Mouse (Mus musculus) cerebellum, adult 9-11 months (tissue): ENCODE measurements around the gene Arhgef7.

ENCODE experiments used
- DNase-seq: peaks from one replicate; pipeline ENCODE4 v3.0.0; 2022

Arhgef7 gene

DNA sequence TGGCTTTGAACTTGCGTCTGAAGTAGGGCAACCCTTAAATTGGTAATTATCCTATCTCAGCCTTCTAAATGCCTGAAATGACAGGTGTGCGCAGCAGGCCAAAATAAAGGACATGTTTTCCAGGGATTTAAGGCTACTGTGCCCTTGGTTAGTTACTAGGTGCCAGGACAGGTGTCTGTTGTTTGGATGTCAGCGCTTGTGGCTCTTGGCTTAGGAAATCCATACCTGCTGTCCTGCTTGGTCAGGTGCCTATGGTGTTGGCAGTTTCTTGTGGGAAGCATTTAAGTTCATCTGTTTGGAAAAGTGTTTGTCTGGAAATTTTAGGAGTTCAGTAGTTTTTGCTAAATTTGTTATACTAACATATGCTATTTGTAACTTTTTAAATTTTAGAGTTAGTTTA lies 71.6 kb downstream of the Arhgef7 start:
- peak; percentile 57 for DNase-seq

- no peak for DNase-seq
Measured at GRCm38 (mm10) chr8:11800481-11800880, 73.0 kb downstream of the Arhgef7 start.

DNA sequence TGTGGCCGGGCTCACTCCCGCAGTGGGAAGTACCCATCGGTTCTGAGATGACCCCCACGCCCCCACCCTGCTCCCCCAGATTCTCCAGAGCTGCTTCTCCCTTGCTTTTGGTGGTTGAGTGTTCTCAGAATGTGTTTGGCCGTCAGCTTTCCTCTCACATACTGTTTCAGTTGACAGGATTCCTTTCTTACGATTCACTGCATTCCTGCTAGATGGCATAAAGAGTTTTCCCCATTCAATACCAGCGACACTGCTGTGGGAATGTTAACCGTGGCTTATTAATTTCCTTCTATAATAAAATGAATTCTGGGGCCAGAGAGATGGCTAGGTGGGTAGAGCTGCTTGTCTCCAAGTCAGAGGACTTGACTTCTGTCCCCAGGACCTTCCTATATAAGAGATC lies 74.0 kb downstream of the Arhgef7 start:
- no peak for DNase-seq

DNA sequence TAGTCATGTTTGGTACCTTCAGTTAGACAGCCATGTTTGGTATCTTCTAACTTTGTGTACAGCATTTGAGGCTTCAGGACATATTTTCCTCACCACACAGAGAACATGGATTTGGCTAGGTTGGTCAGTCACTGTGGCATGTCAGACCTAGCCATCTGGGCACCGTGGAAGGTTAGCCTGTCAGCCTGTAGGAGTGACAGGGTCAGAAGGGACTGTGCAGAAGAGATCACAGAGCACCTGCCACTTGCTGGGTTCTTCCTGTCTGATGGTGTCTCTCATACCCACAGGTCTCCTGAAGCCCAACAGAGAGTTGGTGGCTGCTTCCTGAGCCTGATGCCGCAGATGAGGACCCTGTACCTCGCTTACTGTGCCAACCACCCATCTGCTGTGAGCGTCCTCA lies 77.4 kb downstream of the Arhgef7 start:
- DNase-seq, result no peak

GRCm38 (mm10) chr8:11806252-11806651 lies 78.7 kb downstream of the Arhgef7 start:
- DNase-seq, result no peak

DNA sequence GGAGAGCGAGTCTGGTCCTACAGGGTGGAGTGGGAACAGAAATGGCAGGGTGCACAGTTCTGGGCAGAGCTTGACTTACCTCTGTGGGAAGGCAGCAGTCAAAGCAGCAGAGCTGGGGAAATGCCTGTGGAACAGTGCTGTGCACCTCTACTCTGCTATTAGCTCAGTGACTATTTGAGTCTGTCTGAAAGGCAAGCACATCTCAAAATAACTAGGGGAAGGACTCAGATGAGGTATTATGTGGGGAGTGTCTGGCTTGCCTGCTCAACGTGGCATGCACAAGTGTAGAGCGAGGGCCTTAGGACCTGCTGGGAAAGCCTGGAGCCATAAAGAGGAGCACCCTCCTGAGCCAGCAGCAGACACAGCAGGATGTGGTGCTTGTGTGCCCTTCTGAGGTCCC lies 79.8 kb downstream of the Arhgef7 start:
- no peak for DNase-seq

- DNase-seq, result no peak
Measured at GRCm38 (mm10) chr8:11808047-11808446, 80.5 kb downstream of the Arhgef7 start.

DNA sequence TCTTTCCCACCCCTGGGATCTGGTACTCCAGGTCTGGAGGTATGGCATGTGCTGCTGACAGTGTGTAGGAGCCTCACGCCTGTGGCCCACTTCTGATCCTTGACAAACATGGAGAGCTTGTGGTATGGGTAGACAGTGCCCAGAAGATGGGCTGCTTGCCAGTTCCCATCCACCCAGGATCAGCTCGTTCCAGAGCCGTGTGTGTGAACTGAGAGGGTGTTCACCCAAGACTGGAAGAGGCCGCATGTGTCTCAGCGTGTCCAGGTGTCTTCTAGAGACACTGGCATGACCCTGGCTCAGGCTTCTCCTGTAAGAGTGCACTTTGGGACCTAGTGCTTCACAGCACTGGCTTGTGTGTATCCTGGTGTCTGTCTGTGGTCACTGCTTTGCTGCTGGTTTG lies 82.9 kb downstream of the Arhgef7 start:
- DNase-seq, result peak; percentile 64

GRCm38 (mm10) chr8:11813801-11814200 lies 86.3 kb downstream of the Arhgef7 start:
- DNase-seq, result no peak

GRCm38 (mm10) chr8:11815206-11815605 lies 87.7 kb downstream of the Arhgef7 start:
- no peak for DNase-seq

- DNase-seq, result no peak
Measured at GRCm38 (mm10) chr8:11820136-11820535, 92.6 kb downstream of the Arhgef7 start.

DNA sequence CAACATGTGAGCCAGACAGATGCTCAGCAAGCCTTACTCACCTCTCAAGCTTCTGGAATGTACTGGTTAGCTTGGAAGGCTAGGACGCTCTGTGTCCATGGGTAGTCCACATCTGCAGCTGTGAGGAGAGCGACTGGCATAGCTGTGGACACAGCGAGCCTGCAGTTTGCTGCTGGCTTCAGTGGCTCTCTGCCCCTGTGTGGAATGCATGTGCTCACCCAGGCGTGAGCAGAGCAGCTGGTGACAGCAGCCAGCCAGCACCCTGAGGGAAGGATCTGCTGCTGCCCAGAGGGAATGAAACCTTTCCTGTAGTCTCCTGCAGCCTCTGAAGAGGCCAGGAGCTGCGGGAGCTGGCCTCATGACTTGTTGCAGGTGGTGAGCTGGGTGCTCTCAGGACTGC lies 93.0 kb downstream of the Arhgef7 start:
- no peak for DNase-seq

- no peak for DNase-seq
Measured at GRCm38 (mm10) chr8:11821451-11822206, 94.1 kb downstream of the Arhgef7 start.

- no peak for DNase-seq
Measured at GRCm38 (mm10) chr8:11822550-11823060, 95.1 kb downstream of the Arhgef7 start.

DNA sequence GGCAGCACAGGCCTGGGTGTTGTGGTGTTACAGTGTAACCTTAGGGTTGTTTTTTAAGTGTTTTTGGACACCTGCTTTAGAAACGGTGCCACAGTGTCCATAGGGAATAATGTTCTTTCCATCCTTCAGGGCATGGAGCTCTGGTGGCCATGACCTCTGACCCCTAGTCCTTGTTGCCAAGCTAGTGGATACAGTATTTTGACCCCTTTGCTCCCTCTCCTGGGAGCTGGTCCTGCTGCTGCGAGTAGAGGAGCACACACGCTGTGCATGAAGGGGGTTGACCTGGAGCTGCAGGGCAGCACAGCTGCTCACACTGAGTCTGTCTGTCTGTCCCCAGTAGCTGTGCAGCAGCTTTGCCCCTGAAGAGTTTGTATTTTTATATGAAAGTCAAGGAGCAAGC lies 98.2 kb downstream of the Arhgef7 start:
- DNase-seq, result no peak

DNA sequence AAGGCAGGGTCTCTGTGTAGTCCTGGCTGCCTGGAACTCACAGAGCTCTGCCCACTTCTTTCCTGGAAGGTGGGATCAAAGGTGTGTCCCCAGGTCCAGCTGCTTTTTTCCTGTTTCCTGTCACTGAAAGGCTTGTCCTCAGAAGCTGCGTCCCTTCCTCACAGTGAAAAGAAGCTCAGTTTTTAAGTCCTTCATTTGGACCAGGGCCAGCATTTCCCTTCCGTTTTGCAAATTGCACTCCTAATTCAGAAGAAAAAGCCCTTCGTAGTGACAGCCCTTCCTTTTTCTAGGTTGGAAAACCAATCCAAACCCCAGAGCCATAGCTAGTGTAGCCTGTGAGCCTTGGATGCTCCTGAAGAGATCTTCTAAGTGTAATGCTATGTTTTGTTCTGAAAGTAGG lies 99.8 kb downstream of the Arhgef7 start:
- no peak for DNase-seq

DNA sequence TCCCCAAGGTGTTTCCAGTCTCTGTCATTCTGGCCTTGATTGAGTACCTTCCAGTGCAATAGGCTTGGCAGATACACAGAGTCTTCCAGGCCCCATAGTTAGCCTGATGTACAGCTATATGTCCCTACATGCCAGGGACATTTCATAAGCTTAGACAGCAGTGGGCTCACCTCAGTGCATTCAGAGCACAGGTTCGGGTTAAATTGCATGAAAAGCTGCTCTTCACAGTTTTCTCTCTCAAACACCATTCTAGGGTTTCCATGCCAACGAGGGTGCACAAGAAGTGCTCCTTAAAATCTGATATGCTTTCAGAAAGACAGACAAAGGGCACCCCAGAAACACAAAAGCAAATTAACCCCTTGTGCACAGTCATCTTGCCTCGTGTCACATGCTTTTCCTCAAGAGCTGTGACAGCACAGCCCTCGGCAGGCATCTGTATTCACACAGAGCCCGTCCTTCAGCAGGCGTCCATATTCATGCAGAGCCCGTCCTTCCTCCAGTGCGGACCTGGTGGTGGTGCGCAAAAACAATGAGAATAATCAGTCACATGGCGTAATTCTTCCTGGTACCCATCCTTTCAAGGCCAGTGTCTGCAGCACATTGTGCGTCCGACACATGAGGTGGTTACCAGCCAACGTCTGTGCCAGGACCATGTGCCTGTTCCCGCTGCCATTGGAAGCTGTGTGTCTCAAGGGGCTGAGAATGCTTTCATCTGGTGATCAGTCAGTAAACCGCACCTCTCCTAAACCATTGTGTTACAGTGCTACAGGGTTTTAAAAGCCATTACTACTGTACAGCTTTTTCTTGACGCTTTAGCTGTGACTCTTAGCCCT lies 102.9 kb downstream of the Arhgef7 start:
- no peak for DNase-seq

DNA sequence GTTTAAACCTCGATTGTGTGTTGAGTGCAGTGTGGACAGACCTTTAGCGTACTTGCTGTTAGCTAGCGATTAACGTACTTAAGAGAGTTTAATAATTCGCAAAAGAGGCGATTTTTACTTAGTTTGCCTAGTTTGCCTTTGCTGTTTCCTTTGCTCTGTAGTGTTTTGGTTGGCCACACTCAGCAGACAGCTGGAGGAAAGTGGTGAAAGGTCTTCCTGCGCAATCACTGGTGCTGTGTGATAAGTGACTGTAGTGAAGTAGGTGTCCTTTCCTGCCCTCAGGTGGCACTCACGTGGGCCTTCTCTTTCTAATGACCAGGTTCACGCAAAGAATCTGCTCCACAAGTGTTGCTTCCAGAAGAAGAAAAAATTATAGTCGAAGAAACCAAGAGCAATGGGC lies 103.7 kb downstream of the Arhgef7 start:
- DNase-seq, result no peak

GRCm38 (mm10) chr8:11831939-11832338 lies 104.4 kb downstream of the Arhgef7 start:
- DNase-seq, result no peak

GRCm38 (mm10) chr8:11833157-11833556 lies 105.6 kb downstream of the Arhgef7 start:
- DNase-seq, result no peak

DNA sequence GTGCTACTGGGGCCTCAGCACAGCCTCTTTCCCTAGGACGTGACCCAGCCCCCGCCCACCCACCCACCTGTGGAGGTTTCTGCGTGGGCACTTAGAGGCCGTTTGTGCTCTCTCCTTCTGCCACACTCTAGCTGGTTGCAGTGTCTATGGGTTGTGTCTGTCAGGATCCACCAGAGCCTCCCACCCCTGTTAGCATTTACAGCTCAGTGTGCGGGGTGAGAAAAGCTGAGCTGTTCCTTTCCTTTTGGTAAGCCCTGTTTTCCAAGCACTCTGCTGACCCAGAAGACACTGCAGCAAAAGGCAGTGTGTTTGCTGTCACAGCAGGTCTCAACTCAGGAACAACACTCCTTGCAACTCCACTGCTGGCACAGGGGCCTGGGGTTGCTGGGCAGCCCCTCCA lies 106.7 kb downstream of the Arhgef7 start:
- no peak for DNase-seq

DNA sequence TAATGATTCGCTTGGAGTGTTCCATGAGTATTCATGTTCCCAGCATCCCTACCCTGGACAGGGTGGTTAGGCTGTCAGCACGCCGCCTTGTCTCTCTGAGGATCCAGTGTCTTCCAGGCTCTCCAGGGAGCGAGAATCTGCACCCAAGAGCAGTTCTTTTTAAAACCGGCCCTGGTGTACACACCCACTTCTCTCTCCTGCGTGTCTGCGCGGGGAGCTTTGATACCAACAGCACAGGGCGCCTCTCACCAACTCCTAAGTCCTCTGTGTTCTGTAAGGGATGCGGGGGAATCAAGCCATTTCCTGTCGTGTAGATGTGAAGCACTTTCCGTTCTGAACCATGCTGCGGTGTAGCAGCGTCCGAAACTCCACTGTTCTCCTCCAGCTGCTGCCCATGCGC lies 107.2 kb downstream of the Arhgef7 start:
- no peak for DNase-seq

DNA sequence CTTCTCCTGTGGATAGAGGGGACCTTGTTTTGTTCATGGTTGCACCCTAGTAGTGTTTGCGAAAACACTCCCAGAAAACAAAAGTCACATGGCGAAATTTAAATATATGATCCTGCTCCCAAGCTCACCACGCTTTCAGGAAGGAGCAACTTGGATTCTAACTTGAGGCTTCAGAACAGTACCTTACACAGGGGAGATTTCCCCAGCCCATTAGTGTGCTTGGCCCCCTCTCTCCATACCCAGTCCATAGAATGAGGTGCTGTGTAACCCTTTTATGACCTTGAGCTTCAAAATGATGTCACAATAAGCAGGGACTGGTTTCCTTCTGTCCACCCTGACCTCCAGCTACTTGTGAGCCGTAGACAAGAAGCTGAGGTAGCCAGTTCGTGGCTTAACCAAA lies 112.7 kb downstream of the Arhgef7 start, which contains the start of gene Tex29:
TSS of gene Tex29 (plus strand) at position 301 of the 400 bp plus-strand sequence.
- no peak for DNase-seq

- DNase-seq, result peak; percentile 51
Measured at GRCm38 (mm10) chr8:11841571-11841970, 114.0 kb downstream of the Arhgef7 start.
